Mouse (Mus musculus) spleen, postnatal 14 days (tissue): ENCODE measurements around the gene Tas2r126.
"Not testable (repeated sequence)": the region's sequence is repeated elsewhere in the genome, so short reads cannot be mapped to it uniquely, and the experiment has no call there.

Source experiments
- DNase-seq, 2 experiments: peaks; one replicate each; pipeline ENCODE4 v3.0.0; 2021 to 2022; ENCODE audit warnings: low spot score in 2 of 2

Tas2r126 gene

DNA sequence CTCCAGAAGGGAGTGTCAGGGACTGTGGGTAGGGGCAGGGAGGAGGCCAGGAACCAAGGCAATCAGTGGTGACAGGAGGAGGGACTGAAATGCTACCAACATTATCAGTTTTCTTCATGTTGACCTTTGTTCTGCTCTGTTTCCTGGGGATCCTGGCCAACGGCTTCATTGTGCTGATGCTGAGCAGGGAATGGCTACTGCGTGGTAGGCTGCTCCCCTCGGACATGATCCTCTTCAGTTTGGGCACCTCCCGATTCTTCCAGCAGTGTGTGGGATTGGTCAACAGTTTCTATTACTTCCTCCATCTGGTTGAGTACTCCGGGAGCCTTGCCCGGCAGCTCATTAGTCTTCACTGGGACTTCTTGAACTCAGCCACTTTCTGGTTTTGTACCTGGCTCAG is at the start of gene Tas2r126:
Gene Tas2r126 (plus strand): TSS at position 90 of the 400 bp plus-strand sequence.
- no peak for DNase-seq

- no peak for DNase-seq
Observed at GRCm38 (mm10) chr6:42385635-42386034, 48.7 kb upstream of the Tas2r126 start.

DNA sequence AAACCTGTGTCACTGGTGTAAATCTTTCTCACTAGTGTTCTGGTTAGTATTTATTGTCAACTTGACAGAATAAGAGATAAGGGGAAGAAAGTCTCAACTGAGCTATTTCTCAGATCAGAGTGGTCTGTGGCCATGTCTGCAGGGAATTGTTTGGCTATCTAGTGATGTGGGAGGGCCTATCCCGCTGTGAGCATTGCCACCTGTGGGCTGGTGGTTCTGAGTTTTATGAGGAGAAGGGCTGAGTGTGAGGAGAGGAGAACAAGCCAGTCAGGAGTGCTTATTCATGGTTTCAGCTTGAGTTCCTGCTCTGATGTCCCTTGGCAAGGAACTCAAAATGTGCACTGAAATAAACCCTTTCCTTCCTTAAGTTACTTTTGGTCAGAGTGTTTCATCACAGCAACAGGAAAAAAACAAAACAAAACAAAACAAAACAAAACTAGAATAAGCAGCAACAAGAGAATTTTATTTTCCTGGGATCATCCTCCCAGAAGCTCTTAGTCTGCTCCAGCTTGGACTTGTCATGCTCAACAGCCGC is 42.5 kb upstream of the Tas2r126 start:
- no peak for DNase-seq

GRCm38 (mm10) chr6:42395960-42396809 is 38.1 kb upstream of the Tas2r126 start:
- DNase-seq = peak in 1 of 2 experiments; percentile 15

GRCm38 (mm10) chr6:42397041-42397657 is 37.2 kb upstream of the Tas2r126 start:
- DNase-seq = no peak

- no peak for DNase-seq
Observed at GRCm38 (mm10) chr6:42398285-42398684, 36.0 kb upstream of the Tas2r126 start.

DNA sequence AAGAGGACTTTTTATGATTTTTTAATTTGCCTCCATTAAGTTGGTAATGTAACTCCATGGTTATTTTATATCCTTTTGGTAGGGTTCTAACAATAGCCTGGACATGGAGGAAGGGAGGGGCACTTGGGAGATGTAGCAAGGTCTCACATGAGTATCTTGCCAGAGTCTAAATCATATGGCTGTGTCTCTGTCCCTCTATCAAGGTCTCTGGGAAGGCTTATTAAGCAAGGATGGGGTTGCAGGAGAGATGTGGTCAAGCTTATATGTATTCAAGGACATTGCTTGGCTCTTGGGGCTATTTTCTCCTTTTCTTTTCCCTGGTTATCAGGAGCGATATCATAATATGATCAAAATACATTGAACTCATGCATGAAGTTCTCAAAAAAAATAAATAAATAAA is 35.3 kb upstream of the Tas2r126 start:
- DNase-seq = no peak

GRCm38 (mm10) chr6:42399938-42400337 is 34.4 kb upstream of the Tas2r126 start, which contains the start of gene Tas2r143:
TSS of gene Tas2r143 (plus strand) at chr6:42400238.
- no peak for DNase-seq

- DNase-seq = no peak
Observed at GRCm38 (mm10) chr6:42405134-42405533, 29.2 kb upstream of the Tas2r126 start, which contains the start of gene Tas2r135. TSS of gene Tas2r135 (plus strand) at chr6:42405434.

- DNase-seq = no peak
Observed at GRCm38 (mm10) chr6:42419443-42419842, 14.9 kb upstream of the Tas2r126 start.

- DNase-seq = no peak
Observed at GRCm38 (mm10) chr6:42421439-42421838, 12.9 kb upstream of the Tas2r126 start.

DNA sequence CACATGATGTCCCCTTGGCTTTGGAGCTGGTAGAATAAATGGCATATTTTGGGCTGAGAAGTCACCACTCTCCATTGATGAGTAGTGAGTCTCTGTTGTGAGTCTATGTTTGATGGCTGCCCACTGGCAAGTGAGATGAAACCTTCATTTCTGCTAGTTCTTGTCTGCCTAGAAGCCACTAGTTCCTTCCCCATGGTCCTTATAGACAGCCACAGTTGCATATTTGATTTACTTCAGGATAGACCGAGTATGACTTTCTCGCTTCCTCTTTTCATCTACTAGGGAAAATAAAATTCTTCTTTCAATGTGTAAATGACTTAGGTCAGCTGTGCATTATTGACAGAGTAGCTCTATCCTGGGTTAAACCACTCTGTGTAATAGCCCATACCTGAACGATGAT is 9.9 kb upstream of the Tas2r126 start:
- no peak for DNase-seq

DNA sequence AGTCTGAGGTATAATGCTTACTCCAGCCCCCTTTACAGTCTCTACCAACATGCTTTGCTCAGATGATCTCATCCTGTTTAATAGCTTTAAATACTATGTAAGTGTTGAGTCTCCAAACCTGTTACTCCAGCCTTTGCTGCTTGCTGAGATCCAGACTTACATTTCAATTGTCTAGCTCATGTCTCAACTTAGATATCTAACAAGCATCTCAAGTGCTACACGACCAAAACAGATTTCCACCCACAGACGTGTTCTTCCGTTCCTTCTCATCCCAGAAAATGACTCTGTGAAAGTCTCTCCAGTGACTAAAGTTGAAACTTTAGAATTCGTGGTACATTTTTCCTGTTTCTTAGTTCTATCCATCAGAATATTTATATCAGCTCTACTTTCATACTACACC is 8.0 kb upstream of the Tas2r126 start:
- DNase-seq = no peak

- DNase-seq = no peak
Observed at GRCm38 (mm10) chr6:42433554-42433953, 781 bp upstream of the Tas2r126 start.

DNA sequence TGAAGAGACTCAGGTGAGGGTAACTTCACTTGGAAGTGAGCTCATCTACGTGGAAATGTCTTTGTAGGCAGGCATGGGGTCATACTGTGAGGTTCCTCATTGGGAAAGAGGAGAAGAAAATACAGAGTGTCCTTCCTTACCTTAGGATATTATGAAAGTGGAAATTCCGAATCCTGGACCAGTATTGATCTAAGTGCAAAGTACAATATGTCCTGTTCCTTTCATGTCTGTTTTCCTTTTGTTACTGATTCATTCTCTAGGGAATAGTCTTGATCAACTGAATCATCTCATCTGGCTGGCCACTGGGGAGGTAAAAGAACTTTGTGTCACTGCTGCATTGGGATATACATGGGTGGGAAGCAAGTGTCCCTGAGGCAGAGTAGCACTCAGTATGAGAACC is 1.2 kb downstream of the Tas2r126 start:
- no peak for DNase-seq

DNA sequence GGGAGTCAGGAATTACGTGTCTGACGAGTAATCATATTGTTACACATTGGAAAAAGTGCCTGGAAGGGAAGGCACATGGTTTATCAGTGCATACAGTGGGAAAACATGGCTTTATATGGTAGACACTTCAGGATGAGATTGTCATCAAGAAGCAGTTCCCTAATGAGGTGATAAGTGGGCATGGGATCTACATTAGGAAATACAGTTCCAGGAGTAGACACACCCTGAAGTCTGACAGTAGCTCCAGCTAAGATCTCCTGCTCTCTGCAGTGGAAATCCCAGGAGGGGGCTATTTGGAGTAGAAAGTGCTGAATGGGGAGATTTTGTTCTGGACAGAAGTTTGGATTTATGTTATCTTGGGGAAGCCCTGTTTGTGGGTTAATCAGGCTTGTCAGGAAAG is 7.1 kb downstream of the Tas2r126 start:
- DNase-seq = no peak

- DNase-seq = no peak
Observed at GRCm38 (mm10) chr6:42444491-42444890, 10.2 kb downstream of the Tas2r126 start.

- no peak for DNase-seq
Observed at GRCm38 (mm10) chr6:42447381-42447780, 13.0 kb downstream of the Tas2r126 start.

- DNase-seq = no peak
Observed at GRCm38 (mm10) chr6:42465096-42465495, 30.8 kb downstream of the Tas2r126 start, which contains the start of gene Olfr458. TSS of gene Olfr458 (minus strand) at chr6:42465196.

DNA sequence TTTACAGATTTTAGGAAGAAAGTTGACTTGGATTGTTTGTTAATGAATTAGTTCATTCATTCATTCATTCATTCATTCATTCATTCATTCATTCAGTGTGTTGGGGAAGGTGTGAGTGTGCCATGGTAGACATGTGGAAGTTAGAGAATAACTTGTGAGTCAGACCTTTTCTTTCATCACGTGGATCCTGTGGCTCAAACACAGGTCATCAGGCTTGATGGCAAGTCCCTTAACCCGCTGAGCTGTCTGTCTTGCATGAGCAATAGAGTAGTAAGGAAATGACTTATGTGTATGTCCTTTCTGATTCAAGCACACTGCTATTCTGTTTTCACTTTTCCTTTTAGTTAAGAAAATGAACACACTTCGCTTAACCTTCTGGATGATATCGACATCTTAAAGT is 36.2 kb downstream of the Tas2r126 start:
- DNase-seq = no peak

- not testable (repeated sequence) for DNase-seq
Observed at GRCm38 (mm10) chr6:42471298-42471697, 37.0 kb downstream of the Tas2r126 start.

DNA sequence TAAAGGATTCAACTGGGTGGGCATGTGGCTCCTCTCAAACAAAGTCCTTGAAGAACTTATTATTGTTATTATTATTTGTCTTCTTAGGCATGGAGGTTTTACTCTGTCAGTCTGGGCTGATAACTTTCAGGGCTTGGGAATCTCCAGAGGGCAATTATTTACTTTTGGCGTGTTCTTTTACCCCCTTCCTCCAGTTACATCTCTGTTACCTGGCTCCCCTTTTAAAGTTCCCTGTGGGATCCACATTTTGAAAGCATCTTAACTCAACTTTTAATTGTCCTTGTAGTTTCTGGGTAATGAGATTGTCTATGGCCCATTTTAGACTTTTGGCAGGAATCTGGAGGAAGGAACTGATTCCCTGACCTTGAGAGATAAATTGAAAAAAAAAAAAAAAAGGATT is 41.9 kb downstream of the Tas2r126 start, which contains the start of gene Olfr457:
Gene Olfr457 (minus strand): TSS at position 101 of the 400 bp plus-strand sequence.
- DNase-seq = no peak

- no peak for DNase-seq
Observed at GRCm38 (mm10) chr6:42484633-42485032, 50.3 kb downstream of the Tas2r126 start.
